Mouse (Mus musculus): ENCODE measurements around the gene Zfp81. TPM values are rescaled to one million over a fixed set of nuclear protein-coding genes. Genes with fewer than 3 reads are reported as not detected.
"Not testable (repeated sequence)": the region's sequence is repeated elsewhere in the genome, so short reads cannot be mapped to it uniquely, and the experiment has no call there.

Zfp81 gene
- polyA plus RNA-seq, 1 experiment from 2014 or later = 3.6 TPM

GRCm38 (mm10) chr17:33352981-33353380 lies 5.7 kb downstream of the Zfp81 start:
- Histone ChIP-seq H3K36me3 (ENCODE audit: control insufficient read depth, insufficient read depth, low read length) (no peaks in the 10 kb centered on the region), H3K27me3 (ENCODE audit: control insufficient read depth, insufficient read depth, low read length) (no peaks in the 10 kb centered on the region), H3K4me3 (ENCODE audit: low read depth, low read length) (no peak overlapping the region), H3K4me1 (replicated peaks; ENCODE audit: control insufficient read depth, insufficient read depth) (no peaks in the 10 kb centered on the region), H3K27ac (replicated peaks) (no peak overlapping the region), H3K9ac (ENCODE audit: low read length) (no peak overlapping the region), H3K4me2 (replicated peaks; ENCODE audit: low read depth) (no peak overlapping the region), H3K9me3 (ENCODE audit: control insufficient read depth, low read length) (no peaks in the 10 kb centered on the region)
- no peak for ATAC-seq (ENCODE audit: low FRiP score, low TSS enrichment)
- 100% methylated on average over 1 of the region's 1 CpGs for whole genome bisulfite sequencing
- no peak for DNase-seq (ENCODE audit: low spot score)
- TF ChIP-seq CTCF (IDR thresholded peaks at IDR 0.05; ENCODE audit: low read depth) = no peak
- TF ChIP-seq EP300 (optimal IDR thresholded peaks at IDR 0.05) = no peak

- H3K4me1 ChIP-seq (replicated peaks; ENCODE audit: control insufficient read depth, insufficient read depth); ATAC-seq (ENCODE audit: low FRiP score, low TSS enrichment); H3K4me2 ChIP-seq (replicated peaks; ENCODE audit: low read depth); H3K9ac ChIP-seq (ENCODE audit: low read length); DNase-seq (ENCODE audit: low spot score); H3K27ac ChIP-seq (replicated peaks); H3K9me3 ChIP-seq (ENCODE audit: control insufficient read depth, low read length); H3K27me3 ChIP-seq (ENCODE audit: control insufficient read depth, insufficient read depth, low read length); H3K36me3 ChIP-seq (ENCODE audit: control insufficient read depth, insufficient read depth, low read length); H3K4me3 ChIP-seq (ENCODE audit: low read depth, low read length): not testable (repeated sequence)
- WGBS = no CpG with 5 or more reads among the region's 9 CpGs
Measured at GRCm38 (mm10) chr17:33289876-33290149, 68.9 kb downstream of the Zfp81 start.

- no CpG with 5 or more reads among the region's 25 CpGs for WGBS
- not testable (repeated sequence) for H3K4me2 ChIP-seq (replicated peaks; ENCODE audit: low read depth); H3K4me3 ChIP-seq (ENCODE audit: low read depth, low read length); H3K9ac ChIP-seq (ENCODE audit: low read length); H3K27me3 ChIP-seq (ENCODE audit: control insufficient read depth, insufficient read depth, low read length); H3K4me1 ChIP-seq (replicated peaks; ENCODE audit: control insufficient read depth, insufficient read depth); H3K27ac ChIP-seq (replicated peaks); H3K36me3 ChIP-seq (ENCODE audit: control insufficient read depth, insufficient read depth, low read length); DNase-seq (ENCODE audit: low spot score); H3K9me3 ChIP-seq (ENCODE audit: control insufficient read depth, low read length)
- ATAC-seq (ENCODE audit: low FRiP score, low TSS enrichment) = peak; percentile 99
Measured at GRCm38 (mm10) chr17:33289039-33289875, 69.4 kb downstream of the Zfp81 start, which contains the start of gene Zfp955b. Gene Zfp955b, plus strand, starts transcription at chr17:33289544.

Other genes starting within 250 kb of the Zfp81 start
- 0.02 TPM in 1 of 2 replicates, not detected in the other for gene Morc2b, start 219.2 kb downstream of the Zfp81 start, polyA plus RNA-seq (2015; fragmentation: Nextera tagmentation; extraction: Ambion mirVana)
- gene Olfr55, start 190.4 kb downstream of the Zfp81 start, polyA plus RNA-seq (2015; fragmentation: Nextera tagmentation; extraction: Ambion mirVana) = not detected in 2 replicates
- not detected in 2 replicates for gene Olfr239, start 167.6 kb downstream of the Zfp81 start, polyA plus RNA-seq (2015; fragmentation: Nextera tagmentation; extraction: Ambion mirVana)
- gene Olfr1564, start 137.2 kb downstream of the Zfp81 start, polyA plus RNA-seq (2015; fragmentation: Nextera tagmentation; extraction: Ambion mirVana) = 0.02 TPM in 1 of 2 replicates, not detected in the other
- 6.1 and 6.7 TPM in 2 replicates for gene Zfp955a, start 103.7 kb downstream of the Zfp81 start, polyA plus RNA-seq (2015; fragmentation: Nextera tagmentation; extraction: Ambion mirVana)
- 0.04 TPM in 1 of 2 replicates, not detected in the other for gene Olfr63, start 94.2 kb downstream of the Zfp81 start, polyA plus RNA-seq (2015; fragmentation: Nextera tagmentation; extraction: Ambion mirVana)
- gene Zfp955b, start 69.3 kb downstream of the Zfp81 start, polyA plus RNA-seq (2015; fragmentation: Nextera tagmentation; extraction: Ambion mirVana) = 4.5 and 4.9 TPM in 2 replicates
- gene Zfp101, start 35.8 kb upstream of the Zfp81 start, polyA plus RNA-seq (2015; fragmentation: Nextera tagmentation; extraction: Ambion mirVana) = 6.0 and 6.1 TPM in 2 replicates
- gene Actl9, start 74.0 kb upstream of the Zfp81 start, polyA plus RNA-seq (2015; fragmentation: Nextera tagmentation; extraction: Ambion mirVana) = not detected in 2 replicates
- 12.5 and 15.1 TPM in 2 replicates for gene Adamts10, start 165.3 kb upstream of the Zfp81 start, polyA plus RNA-seq (2015; fragmentation: Nextera tagmentation; extraction: Ambion mirVana)
- 0.98 and 1.5 TPM in 2 replicates for gene Myo1f, start 196.8 kb upstream of the Zfp81 start, polyA plus RNA-seq (2015; fragmentation: Nextera tagmentation; extraction: Ambion mirVana)

Data from stomach, postnatal 0 days (tissue).